Mouse (Mus musculus) layer of hippocampus, postnatal 10 days (tissue): ENCODE measurements around the gene Gpatch1. TPM values are rescaled to one million over a fixed set of nuclear protein-coding genes. Genes with fewer than 3 reads are reported as not detected.
A peak's percentile ranks its signal among the peaks of the same experiment; 100 is the strongest.
"Not testable (repeated sequence)": the region's sequence is repeated elsewhere in the genome, so short reads cannot be mapped to it uniquely, and the experiment has no call there.

Experiments
- DNase-seq, 2 experiments: peaks; one replicate each; pipeline ENCODE4 v3.0.0; 2021; ENCODE audit warnings: low spot score in 2 of 2
- total RNA-seq, 2 experiments: library from RNA; stranded (reverse); gene quantifications; 2 replicates each; pipeline ENCODE4 v1.2.3; 2021

Gpatch1 gene
- total RNA-seq, 2 experiments from 2014 or later: 24.7 to 28.2 TPM

GRCm38 (mm10) chr7:35237935-35238334 is 80.3 kb downstream of the Gpatch1 start:
- not testable (repeated sequence) for DNase-seq

GRCm38 (mm10) chr7:35235308-35235707 is 82.9 kb downstream of the Gpatch1 start:
- peak; percentile 52 to 64 for DNase-seq

GRCm38 (mm10) chr7:35234361-35235245 is 83.6 kb downstream of the Gpatch1 start:
- DNase-seq: peak; percentile 100

GRCm38 (mm10) chr7:35233861-35234260 is 84.4 kb downstream of the Gpatch1 start:
- peak in 1 of 2 experiments; percentile 24 for DNase-seq

GRCm38 (mm10) chr7:35232796-35233455 is 85.3 kb downstream of the Gpatch1 start:
- no peak for DNase-seq

- DNase-seq: no peak
Measured at GRCm38 (mm10) chr7:35230333-35230732, 87.9 kb downstream of the Gpatch1 start.

Other genes starting within 250 kb of the Gpatch1 start
- 10 to 100 TPM in 1 of 2 experiments, 1 to 10 TPM in 1; 8.8 to 10.1 TPM for gene Cebpa, start 199.1 kb downstream of the Gpatch1 start, total RNA-seq
- gene Slc7a10, start 132.1 kb downstream of the Gpatch1 start, total RNA-seq: 10 to 100 TPM; 55.3 to 55.5 TPM
- 10 to 100 TPM; 80.4 to 83.8 TPM for gene Lrp3, start 102.9 kb downstream of the Gpatch1 start, total RNA-seq
- gene Rhpn2, start 15.7 kb upstream of the Gpatch1 start, total RNA-seq: 1 to 10 TPM; 2.1 to 2.4 TPM
- 1 to 10 TPM; 7.4 to 8.5 TPM for gene Faap24, start 78.4 kb upstream of the Gpatch1 start, total RNA-seq
- gene Cep89, start 78.6 kb upstream of the Gpatch1 start, total RNA-seq: 10 to 100 TPM; 24.5 to 25.7 TPM
- gene Slc7a9, start 130.4 kb upstream of the Gpatch1 start, total RNA-seq: not detected
- gene Tdrd12, start 219.3 kb upstream of the Gpatch1 start, total RNA-seq: 1 to 10 TPM in 1 of 2 experiments, under 1 TPM in 1; 0.76 to 1.2 TPM
- 10 to 100 TPM; 63.4 to 77.1 TPM for gene Nudt19, start 237.9 kb upstream of the Gpatch1 start, total RNA-seq